Mouse (Mus musculus): ENCODE results near the gene Rad23a. TPM values are rescaled to one million over a fixed set of nuclear protein-coding genes. Genes with fewer than 3 reads are reported as not detected.
A peak's percentile ranks its signal among the peaks of the same experiment; 100 is the strongest.

The Rad23a gene
- total RNA-seq, 1 experiment: 76.7 TPM

DNA sequence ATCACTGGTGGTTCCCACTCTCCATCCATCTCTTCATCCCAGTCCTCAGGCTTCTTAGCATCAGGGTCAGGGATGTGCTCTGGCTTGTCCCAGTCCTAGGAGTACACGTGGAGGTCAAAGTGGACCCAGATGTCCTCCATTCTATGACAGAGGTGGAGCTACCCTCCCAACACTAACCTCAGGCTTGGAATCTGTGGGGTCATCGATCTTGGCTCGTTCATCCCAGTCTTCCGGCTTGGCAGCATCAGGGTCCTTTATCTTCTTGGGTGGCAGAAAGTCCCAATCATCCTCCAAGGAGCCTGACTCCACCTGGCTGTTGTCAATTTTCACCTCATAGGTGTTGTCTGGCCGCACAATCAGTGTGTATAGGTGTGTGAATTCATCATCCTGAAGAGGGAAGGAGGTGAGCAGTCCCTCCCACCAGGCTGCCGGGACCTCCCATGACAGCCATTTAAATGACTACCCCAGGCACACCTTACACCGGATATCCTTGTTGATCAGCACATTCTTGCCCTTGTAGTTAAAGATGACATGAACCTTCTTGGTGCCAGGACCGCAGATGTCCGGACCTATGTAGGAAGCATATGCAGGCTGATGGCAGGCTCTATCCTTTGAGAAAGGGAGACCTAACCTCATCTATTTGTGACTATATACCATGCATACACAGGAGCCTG, 4.1 kb upstream of the Rad23a start:
- H3K27ac ChIP-seq (ENCODE audit: insufficient read depth, low read depth, low read length, poor library complexity, severe bottlenecking): no peak overlapping the region; the same call in 1 of the 2 replicates
- TF ChIP-seq ZC3H11A (IDR thresholded peaks at IDR 0.05; ENCODE audit: borderline replicate concordance, low read depth, low read length) (no peak), MAFK (IDR thresholded peaks at IDR 0.05; ENCODE audit: insufficient read depth, low read depth, low read length) (no peak), CHD2 (IDR thresholded peaks at IDR 0.05; ENCODE audit: low read depth, low read length) (no peak), HCFC1 (IDR thresholded peaks at IDR 0.05; ENCODE audit: borderline replicate concordance, insufficient read depth, low read length) (no peak), ZNF384 (IDR thresholded peaks at IDR 0.05; ENCODE audit: low read depth, low read length) (no peak)
- H3K4me1 ChIP-seq (ENCODE audit: control insufficient read depth in 2 of 2, insufficient read depth in 2 of 2, low read length in 2 of 2, poor library complexity in 1 of 2): peaks cover 6 to 15% of the 10 kb centered on the region in 2 experiments; a peak in 3 of 4 replicates
- DNase-seq (ENCODE audit: low read depth, low spot score): no peak
- H3K9me3 ChIP-seq (ENCODE audit: control insufficient read depth, insufficient read depth, low read depth, low read length): no peaks in the 10 kb centered on the region
- in situ Hi-C loops (cut with MboI; ENCODE audit: low sequenced_read_pairs in 2 of 2, unreplicated experiment in 2 of 2): no loop called here
- peaks cover 36% of the 10 kb centered on the region for H3K36me3 ChIP-seq (ENCODE audit: control insufficient read depth, insufficient read depth, low read length, poor library complexity, severe bottlenecking)
- peak overlapping the region; percentile 77 to 83; a peak in 2 of 4 replicates for H3K4me3 ChIP-seq (ENCODE audit: insufficient read depth in 1 of 2, low read depth in 1 of 2, low read length in 2 of 2, poor library complexity in 1 of 2, severe bottlenecking in 1 of 2)
- H3K9ac ChIP-seq (ENCODE audit: insufficient read depth, low read depth, low read length, poor library complexity, severe bottlenecking): peak overlapping the region; percentile 22; the same call in 1 of the 2 replicates

DNA sequence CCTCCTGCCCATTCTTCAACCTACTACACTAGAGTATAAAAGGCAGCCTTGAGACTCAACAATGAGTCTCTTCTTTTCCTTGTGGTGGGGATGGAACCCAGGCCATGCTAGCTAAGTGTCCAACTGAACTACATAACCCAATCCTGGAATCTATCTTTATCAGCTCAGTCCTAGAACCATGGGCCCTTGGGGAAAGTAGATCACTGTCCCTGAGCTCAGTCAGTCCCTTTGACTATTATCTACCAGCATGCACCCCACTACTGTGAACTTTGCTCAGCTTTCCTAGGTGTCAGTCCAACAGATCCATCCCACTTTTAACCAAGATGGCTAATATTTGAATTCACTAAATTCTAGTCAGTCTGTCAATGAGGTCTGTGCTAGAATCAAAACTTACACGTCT, 1.0 kb upstream of the Rad23a start:
- TF ChIP-seq CHD2 (IDR thresholded peaks at IDR 0.05; ENCODE audit: low read depth, low read length) (no peak; the same call in 1 of the 2 replicates), ZC3H11A (IDR thresholded peaks at IDR 0.05; ENCODE audit: borderline replicate concordance, low read depth, low read length) (no peak), ZNF384 (IDR thresholded peaks at IDR 0.05; ENCODE audit: low read depth, low read length) (no peak), MAFK (IDR thresholded peaks at IDR 0.05; ENCODE audit: insufficient read depth, low read depth, low read length) (no peak), HCFC1 (IDR thresholded peaks at IDR 0.05; ENCODE audit: borderline replicate concordance, insufficient read depth, low read length) (no peak)
- Histone ChIP-seq H3K27ac (ENCODE audit: insufficient read depth, low read depth, low read length, poor library complexity, severe bottlenecking) (no peak overlapping the region), H3K4me3 (ENCODE audit: insufficient read depth in 1 of 2, low read depth in 1 of 2, low read length in 2 of 2, poor library complexity in 1 of 2, severe bottlenecking in 1 of 2) (no peak overlapping the region), H3K4me1 (ENCODE audit: control insufficient read depth in 2 of 2, insufficient read depth in 2 of 2, low read length in 2 of 2, poor library complexity in 1 of 2) (peaks cover 0 to 19% of the 10 kb centered on the region in 2 experiments; a peak in 3 of 4 replicates), H3K36me3 (ENCODE audit: control insufficient read depth, insufficient read depth, low read length, poor library complexity, severe bottlenecking) (peaks cover 56% of the 10 kb centered on the region), H3K9me3 (ENCODE audit: control insufficient read depth, insufficient read depth, low read depth, low read length) (no peaks in the 10 kb centered on the region), H3K9ac (ENCODE audit: insufficient read depth, low read depth, low read length, poor library complexity, severe bottlenecking) (no peak overlapping the region)
- in situ Hi-C loops (cut with MboI; ENCODE audit: low sequenced_read_pairs in 2 of 2, unreplicated experiment in 2 of 2): no loop called here
- DNase-seq (ENCODE audit: low read depth, low spot score): no peak

GRCm38 (mm10) chr8:84839875-84840247, 604 bp downstream of the Rad23a start:
- TF ChIP-seq MAFK (IDR thresholded peaks at IDR 0.05; ENCODE audit: insufficient read depth, low read depth, low read length): peak; percentile 95
- no peak for TF ChIP-seq ZC3H11A (IDR thresholded peaks at IDR 0.05; ENCODE audit: borderline replicate concordance, low read depth, low read length)
- no peak for TF ChIP-seq ZNF384 (IDR thresholded peaks at IDR 0.05; ENCODE audit: low read depth, low read length)
- no peak for TF ChIP-seq CHD2 (IDR thresholded peaks at IDR 0.05; ENCODE audit: low read depth, low read length)
- no peak for TF ChIP-seq HCFC1 (IDR thresholded peaks at IDR 0.05; ENCODE audit: borderline replicate concordance, insufficient read depth, low read length)
- Histone ChIP-seq H3K9me3 (ENCODE audit: control insufficient read depth, insufficient read depth, low read depth, low read length) (no peaks in the 10 kb centered on the region), H3K27ac (ENCODE audit: insufficient read depth, low read depth, low read length, poor library complexity, severe bottlenecking) (peak overlapping the region; percentile 86), H3K4me1 (ENCODE audit: control insufficient read depth in 2 of 2, insufficient read depth in 2 of 2, low read length in 2 of 2, poor library complexity in 1 of 2) (peaks cover 0 to 18% of the 10 kb centered on the region in 2 experiments; a peak in 2 of 4 replicates), H3K4me3 (ENCODE audit: insufficient read depth in 1 of 2, low read depth in 1 of 2, low read length in 2 of 2, poor library complexity in 1 of 2, severe bottlenecking in 1 of 2) (peak overlapping the region; percentile 70 to 97), H3K9ac (ENCODE audit: insufficient read depth, low read depth, low read length, poor library complexity, severe bottlenecking) (peak overlapping the region; percentile 95), H3K36me3 (ENCODE audit: control insufficient read depth, insufficient read depth, low read length, poor library complexity, severe bottlenecking) (peaks cover 61% of the 10 kb centered on the region)
- no peak for DNase-seq (ENCODE audit: low read depth, low spot score)
- in situ Hi-C loops (cut with MboI; ENCODE audit: low sequenced_read_pairs in 2 of 2, unreplicated experiment in 2 of 2): no loop called here

DNA sequence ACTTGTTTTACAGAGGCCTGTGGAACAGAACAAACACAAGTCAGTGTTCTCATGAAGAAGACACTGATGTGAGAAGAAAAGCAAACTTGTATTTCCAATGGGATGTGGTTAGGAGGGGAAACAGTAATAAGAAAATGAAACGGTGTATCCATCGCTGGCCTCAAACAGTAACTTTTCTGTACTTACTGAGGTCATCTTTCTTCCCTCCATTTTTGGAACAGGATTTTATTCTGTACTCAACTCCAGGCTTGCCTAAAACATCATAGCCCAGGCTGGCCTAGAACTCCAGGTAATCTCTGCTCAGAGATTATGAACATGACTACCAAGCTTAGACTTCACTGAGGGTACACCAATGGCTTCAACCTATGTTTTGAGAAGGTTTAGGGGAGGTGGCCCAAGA, 1.1 kb downstream of the Rad23a start:
- peak overlapping the region; percentile 70 to 97 for H3K4me3 ChIP-seq (ENCODE audit: insufficient read depth in 1 of 2, low read depth in 1 of 2, low read length in 2 of 2, poor library complexity in 1 of 2, severe bottlenecking in 1 of 2)
- H3K9ac ChIP-seq (ENCODE audit: insufficient read depth, low read depth, low read length, poor library complexity, severe bottlenecking): no peak overlapping the region; the same call in 1 of the 2 replicates
- H3K4me1 ChIP-seq (ENCODE audit: control insufficient read depth in 2 of 2, insufficient read depth in 2 of 2, low read length in 2 of 2, poor library complexity in 1 of 2): peaks cover 0 to 16% of the 10 kb centered on the region in 2 experiments; a peak in 2 of 4 replicates
- H3K36me3 ChIP-seq (ENCODE audit: control insufficient read depth, insufficient read depth, low read length, poor library complexity, severe bottlenecking): peaks cover 61% of the 10 kb centered on the region
- no peak overlapping the region for H3K27ac ChIP-seq (ENCODE audit: insufficient read depth, low read depth, low read length, poor library complexity, severe bottlenecking)
- in situ Hi-C loops (cut with MboI; ENCODE audit: low sequenced_read_pairs in 2 of 2, unreplicated experiment in 2 of 2): no loop called here
- DNase-seq (ENCODE audit: low read depth, low spot score): no peak
- no peaks in the 10 kb centered on the region for H3K9me3 ChIP-seq (ENCODE audit: control insufficient read depth, insufficient read depth, low read depth, low read length)
- TF ChIP-seq ZC3H11A (IDR thresholded peaks at IDR 0.05; ENCODE audit: borderline replicate concordance, low read depth, low read length) (no peak), ZNF384 (IDR thresholded peaks at IDR 0.05; ENCODE audit: low read depth, low read length) (no peak), MAFK (IDR thresholded peaks at IDR 0.05; ENCODE audit: insufficient read depth, low read depth, low read length) (no peak), HCFC1 (IDR thresholded peaks at IDR 0.05; ENCODE audit: borderline replicate concordance, insufficient read depth, low read length) (no peak), CHD2 (IDR thresholded peaks at IDR 0.05; ENCODE audit: low read depth, low read length) (no peak)

Data from ES-E14 (cell line).